Mouse (Mus musculus): ENCODE data around the gene Tns2. TPM values are rescaled to one million over a fixed set of nuclear protein-coding genes. Genes with fewer than 3 reads are reported as not detected.

Tns2 gene
- polyA plus RNA-seq (2015; fragmentation: Nextera tagmentation; extraction: Ambion mirVana) = 26.3 and 32.5 TPM in 2 replicates

DNA sequence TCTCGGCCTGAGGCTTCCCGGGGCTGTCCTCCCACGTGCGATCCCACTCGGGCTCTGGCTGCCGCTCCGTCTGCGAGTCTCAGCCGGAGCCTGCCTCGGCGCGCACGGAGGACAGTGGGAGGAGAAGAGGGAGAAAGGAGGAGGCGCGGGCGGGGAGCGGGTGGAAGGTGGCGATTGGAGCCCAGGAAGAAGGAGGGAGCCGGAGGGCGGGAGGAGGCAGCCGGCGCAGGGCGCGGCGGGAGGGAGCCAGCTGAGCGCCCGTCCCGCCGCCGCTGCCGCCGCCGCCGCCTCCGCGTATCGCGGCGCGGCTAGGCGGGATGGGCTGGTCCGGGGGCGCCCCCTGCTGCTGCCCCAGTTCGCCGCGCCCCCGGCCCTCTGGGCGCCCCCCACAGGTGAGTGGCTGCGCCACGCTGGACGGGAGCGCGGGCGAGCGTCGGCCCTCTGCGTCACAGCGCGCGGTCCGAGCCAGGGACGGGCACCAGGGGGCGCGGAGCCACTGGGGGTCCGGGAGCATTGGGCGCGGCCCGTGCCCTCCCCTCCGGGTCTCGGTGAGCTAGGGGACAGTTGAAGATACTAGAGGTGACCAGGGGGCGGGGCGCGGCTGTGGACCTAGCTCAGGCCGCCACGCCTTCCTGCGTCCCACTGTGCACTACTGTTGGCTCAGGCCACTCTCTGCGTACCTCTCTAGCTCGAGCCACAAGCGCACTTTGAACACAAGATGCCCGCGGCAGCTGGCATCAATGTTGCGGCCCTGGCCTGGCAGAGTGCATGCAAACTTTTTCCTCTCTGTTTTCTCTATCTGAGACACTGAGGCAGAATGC, at the start of gene Tns2:
TSS of gene Tns2 (plus strand) at position 253 of the 821 bp plus-strand sequence.
- Histone ChIP-seq H3K4me2 (peak within 1 kb of the TSS; percentile 89), H3K9ac (peak within 1 kb of the TSS; percentile 87), H3K4me1 (peaks cover 79% of the 10 kb centered on the region), H3K4me3 (peak within 1 kb of the TSS; percentile 64), H3K36me3 (peaks cover 37% of the 10 kb centered on the region), H3K9me3 (no peaks in the 10 kb centered on the region), H3K27ac (replicated peaks) (peak within 1 kb of the TSS; percentile 98), H3K27me3 (replicated peaks) (0 out of 2 replicates have a peak, but pooled peaks cover 1% of the 10 kb centered on the region)
- peak; percentile 74 for ATAC-seq (ENCODE audit: extremely low read depth, insufficient number of reproducible peaks, low FRiP score, low TSS enrichment)
- WGBS = under 1% methylated on average over 56 of the region's 82 CpGs

DNA sequence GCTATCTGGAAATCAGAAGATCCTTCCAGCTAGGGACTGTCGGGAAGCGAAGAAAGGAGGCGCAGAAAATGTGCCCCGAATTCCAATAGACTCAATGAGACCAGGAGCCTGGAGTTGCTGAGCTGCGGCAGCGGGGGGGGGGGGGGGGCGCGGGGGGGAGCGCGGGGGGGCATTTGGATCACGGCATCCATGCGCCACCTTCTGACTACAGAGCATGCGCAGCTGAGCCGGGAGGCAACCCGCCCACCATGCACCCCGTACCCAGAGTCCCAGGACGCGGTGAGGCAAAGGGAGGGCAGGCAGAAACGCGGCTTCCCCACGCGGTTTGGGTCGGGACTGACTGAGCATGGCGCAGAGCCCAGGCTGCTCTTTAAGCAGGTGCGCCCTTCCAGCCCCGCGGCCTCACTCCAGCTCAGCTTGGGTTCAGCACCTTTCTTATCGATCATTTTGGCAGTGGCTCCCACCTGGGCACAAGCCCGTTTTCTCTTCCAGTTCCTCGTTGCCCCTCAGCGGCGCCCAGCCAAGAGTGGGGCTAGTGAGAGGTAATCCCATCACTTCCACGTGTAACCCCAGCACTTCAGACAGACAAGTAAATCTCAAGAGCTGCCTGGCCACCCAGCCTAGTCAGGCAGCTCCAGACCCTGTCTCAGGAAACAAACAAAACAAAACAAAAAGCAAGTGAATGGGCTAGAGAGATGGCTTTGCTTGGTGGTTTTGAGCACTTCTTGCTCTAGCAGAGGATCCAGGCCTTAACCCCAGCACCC, 48.1 kb upstream of the Tns2 start:
- peak overlapping the region; percentile 59 for H3K4me3 ChIP-seq
- peaks cover 7% of the 10 kb centered on the region; the same call in 1 of the 2 replicates for H3K4me1 ChIP-seq
- no peaks in the 10 kb centered on the region for H3K9me3 ChIP-seq
- H3K27me3 ChIP-seq (replicated peaks) = no peaks in the 10 kb centered on the region
- no peaks in the 10 kb centered on the region for H3K36me3 ChIP-seq
- ATAC-seq (ENCODE audit: extremely low read depth, insufficient number of reproducible peaks, low FRiP score, low TSS enrichment) = no peak
- peak overlapping the region; percentile 87 for H3K4me2 ChIP-seq
- WGBS = 2% methylated on average over 28 of the region's 33 CpGs
- H3K27ac ChIP-seq (replicated peaks) = peak overlapping the region; percentile 55
- peak overlapping the region; percentile 81 for H3K9ac ChIP-seq

DNA sequence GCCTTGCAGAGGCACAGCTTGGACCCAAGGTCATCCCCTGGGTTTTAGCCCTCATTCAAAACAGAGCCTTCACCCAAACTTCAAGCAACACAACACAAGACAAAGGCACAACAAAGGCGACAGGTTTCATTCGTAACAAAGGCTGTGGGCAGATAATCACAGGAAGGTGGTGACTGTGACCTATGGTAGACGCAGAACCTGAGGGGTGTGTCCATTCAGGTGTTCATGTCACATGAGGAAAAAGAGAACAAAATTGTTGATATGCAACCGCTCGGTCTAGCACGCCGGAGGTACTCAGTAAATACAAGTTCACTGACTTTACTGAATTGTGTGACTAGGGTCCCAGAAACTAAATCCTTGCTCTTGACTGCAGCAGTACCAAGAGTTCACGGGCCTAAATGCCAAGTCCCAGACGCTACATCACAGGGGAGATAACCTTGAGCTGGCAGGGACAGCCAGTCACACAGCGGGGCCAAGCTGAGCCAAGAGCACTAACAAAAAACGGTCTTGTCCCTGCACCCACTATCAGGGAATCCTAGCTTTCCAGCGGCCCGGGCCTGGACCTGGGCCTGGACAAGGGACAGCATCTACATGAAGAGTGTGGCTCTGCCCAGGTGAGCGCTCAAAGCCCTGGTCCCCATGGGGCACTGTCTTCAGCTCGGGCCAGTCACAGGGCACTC, 43.6 kb upstream of the Tns2 start:
- peaks cover 7% of the 10 kb centered on the region; the same call in 1 of the 2 replicates for H3K4me1 ChIP-seq
- H3K4me2 ChIP-seq = no peak overlapping the region
- no peak overlapping the region for H3K4me3 ChIP-seq
- H3K36me3 ChIP-seq = no peaks in the 10 kb centered on the region
- H3K9ac ChIP-seq = no peak overlapping the region
- no peak overlapping the region for H3K27ac ChIP-seq (replicated peaks)
- no peaks in the 10 kb centered on the region for H3K9me3 ChIP-seq
- no peaks in the 10 kb centered on the region for H3K27me3 ChIP-seq (replicated peaks)
- ATAC-seq (ENCODE audit: extremely low read depth, insufficient number of reproducible peaks, low FRiP score, low TSS enrichment) = no peak
- 72% methylated on average over 15 of the region's 15 CpGs for WGBS

DNA sequence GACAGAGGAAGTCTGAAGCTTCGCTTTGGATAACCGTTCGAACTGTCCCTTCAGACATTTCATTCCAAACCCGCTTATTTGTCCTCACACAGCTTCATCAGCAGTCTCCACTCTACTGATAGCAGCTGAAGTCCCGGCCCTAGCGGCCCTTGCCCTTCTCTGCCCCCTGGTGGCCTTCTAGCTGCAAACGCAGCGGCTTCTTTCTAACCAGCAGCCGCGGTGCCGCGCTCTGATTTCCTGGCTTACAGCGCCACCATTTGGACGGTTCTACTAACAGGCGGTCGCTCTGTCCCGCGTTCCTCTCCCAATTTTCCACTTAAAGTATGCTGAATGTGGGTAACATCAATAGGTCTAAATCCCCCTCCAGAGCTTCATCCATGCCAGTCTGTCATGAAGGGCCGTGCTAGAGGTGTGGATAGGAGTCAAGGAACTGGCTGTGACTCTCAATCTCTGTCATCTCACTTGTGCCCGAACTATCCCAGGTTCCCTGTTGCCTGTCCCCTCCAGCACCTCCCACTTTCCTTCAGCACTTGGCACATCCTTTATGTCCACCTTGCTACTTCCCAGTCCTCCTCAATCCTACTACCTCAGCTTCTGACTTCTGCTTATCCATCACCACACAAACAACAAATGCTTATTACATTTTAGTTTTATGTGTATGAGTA, 34.4 kb upstream of the Tns2 start:
- WGBS = 4% methylated on average over 20 of the region's 20 CpGs

DNA sequence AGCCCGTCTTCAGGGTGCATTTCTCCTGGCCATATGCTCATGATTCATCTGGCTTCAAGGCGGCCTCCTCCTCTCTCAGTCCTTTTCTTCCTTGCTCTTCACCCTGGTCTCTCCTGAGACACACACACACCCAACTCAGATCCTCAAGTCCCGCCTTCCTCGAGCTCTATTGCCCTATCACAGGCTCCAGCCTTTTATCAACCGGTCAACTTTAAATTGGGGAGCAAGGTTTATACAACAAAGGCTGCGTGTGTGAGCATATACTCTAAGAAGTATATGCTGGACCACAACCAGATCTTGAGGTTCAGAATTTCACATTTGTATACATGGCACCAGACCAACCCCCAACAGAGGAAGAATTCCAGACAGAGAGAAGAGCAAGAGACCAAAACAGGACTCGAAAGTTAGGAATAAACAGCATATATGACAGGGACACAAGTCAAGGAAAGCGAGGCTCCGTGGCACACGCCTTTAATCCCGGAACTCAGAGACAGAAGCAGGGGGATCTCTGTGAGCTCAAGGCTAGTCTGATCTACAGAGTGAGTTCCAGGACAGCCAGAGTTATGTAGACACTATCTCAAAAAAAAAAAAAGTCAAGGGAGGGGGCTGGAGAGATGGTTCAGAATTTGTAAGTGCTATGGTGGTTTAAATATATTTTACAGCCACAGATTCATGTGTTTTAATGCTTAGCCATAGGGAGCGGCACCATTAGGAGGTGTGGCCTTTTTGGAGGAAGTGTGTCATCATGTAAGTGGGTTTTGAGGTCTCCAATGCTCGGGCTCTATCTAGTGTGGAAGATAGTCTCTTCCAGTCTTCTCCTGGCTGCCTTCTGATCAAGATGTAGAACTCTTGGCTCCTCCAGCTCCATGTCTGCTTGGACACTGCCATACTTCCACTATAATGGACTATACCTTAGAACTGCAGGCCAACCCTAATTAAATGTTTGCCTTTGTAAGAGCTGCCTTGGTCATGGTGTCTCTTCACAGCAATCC, 29.4 kb upstream of the Tns2 start:
- H3K4me2 ChIP-seq = no peak overlapping the region
- H3K4me1 ChIP-seq = peaks cover 17% of the 10 kb centered on the region
- ATAC-seq (ENCODE audit: extremely low read depth, insufficient number of reproducible peaks, low FRiP score, low TSS enrichment) = no peak
- H3K27ac ChIP-seq (replicated peaks) = no peak overlapping the region
- no peak overlapping the region for H3K9ac ChIP-seq
- no peaks in the 10 kb centered on the region for H3K36me3 ChIP-seq
- 66% methylated on average over 13 of the region's 13 CpGs for WGBS
- H3K4me3 ChIP-seq = no peak overlapping the region
- no peaks in the 10 kb centered on the region for H3K9me3 ChIP-seq
- H3K27me3 ChIP-seq (replicated peaks) = peaks cover 25% of the 10 kb centered on the region

More for the DNA sequence above, 34.4 kb upstream of the Tns2 start:
- Histone ChIP-seq H3K4me3 (no peak overlapping the region), H3K4me2 (no peak overlapping the region), H3K27me3 (replicated peaks) (peaks cover 25% of the 10 kb centered on the region), H3K36me3 (no peaks in the 10 kb centered on the region), H3K9me3 (no peaks in the 10 kb centered on the region), H3K9ac (peak overlapping the region; percentile 28; the same call in 1 of the 2 replicates), H3K4me1 (peaks cover 28% of the 10 kb centered on the region), H3K27ac (replicated peaks) (no peak overlapping the region)
- ATAC-seq (ENCODE audit: extremely low read depth, insufficient number of reproducible peaks, low FRiP score, low TSS enrichment) = peak; percentile 56

DNA sequence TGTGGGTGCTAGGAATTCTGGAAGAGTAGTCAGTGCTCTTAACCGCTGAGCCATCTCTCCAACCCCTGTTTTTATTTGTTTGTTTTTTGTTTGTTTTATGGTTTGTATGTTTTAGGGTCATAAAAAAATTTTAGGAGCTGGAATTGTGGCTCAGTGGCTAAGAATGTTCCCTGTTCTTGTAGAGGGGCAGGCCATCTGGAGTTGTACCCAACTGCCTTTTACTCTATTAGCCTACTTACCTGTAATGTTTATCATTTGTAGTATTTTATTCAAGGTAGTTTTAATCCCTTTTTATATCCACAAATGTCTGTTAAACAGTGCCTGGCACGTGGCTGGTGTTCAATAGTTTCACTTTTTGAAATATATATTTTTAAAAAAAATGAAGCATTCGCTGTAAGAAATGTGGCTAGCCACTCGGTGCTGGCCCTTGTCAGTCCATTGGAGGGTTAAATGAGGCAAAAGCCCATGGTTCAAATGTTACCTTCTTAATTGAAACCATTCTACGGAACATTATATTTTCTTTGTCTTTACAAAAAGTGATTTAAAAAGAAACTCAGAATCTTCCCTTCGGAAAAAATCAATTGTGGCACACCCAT, 27.2 kb upstream of the Tns2 start:
- no peak for ATAC-seq (ENCODE audit: extremely low read depth, insufficient number of reproducible peaks, low FRiP score, low TSS enrichment)
- Histone ChIP-seq H3K4me3 (peak overlapping the region; percentile 87), H3K4me2 (peak overlapping the region; percentile 93), H3K27ac (replicated peaks) (0 out of 2 replicates have a peak overlapping the region, but pooled peaks have one; percentile 10), H3K9me3 (no peaks in the 10 kb centered on the region), H3K9ac (peak overlapping the region; percentile 98), H3K36me3 (0 out of 2 replicates have a peak, but pooled peaks cover 3% of the 10 kb centered on the region), H3K4me1 (peaks cover 26% of the 10 kb centered on the region), H3K27me3 (replicated peaks) (peaks cover 7% of the 10 kb centered on the region)
- WGBS = 17% methylated on average over 6 of the region's 6 CpGs

DNA sequence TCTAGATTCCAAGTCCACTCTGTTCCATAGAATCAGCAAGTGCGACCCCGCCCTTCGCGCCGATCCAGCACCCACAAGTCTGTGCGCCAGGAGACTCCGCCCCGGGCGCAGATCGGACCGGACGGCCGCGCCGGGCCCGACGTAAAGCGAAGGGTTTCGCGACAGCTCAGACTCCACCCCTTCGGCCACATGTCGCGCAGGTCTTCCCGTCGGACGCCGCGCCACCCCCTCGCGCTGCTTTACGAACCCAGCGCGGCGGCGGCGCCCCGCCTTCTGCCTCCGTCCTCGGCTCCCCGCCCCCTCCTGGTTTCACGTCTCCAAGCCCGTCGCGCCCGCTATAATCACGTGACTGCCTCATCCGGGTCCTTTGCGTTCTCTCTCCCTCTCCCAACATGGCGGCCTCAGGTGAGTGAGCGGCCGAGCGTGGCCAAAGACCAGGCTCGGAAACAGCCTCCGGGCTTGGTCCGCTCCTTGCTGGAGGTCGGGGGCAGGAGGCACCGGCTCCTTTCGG, 26.6 kb upstream of the Tns2 start, which contains the start of gene Eif4b:
TSS of gene Eif4b (plus strand) at position 215 of the 511 bp plus-strand sequence.
- H3K4me3 ChIP-seq = peak within 1 kb of the TSS; percentile 87
- H3K9ac ChIP-seq = peak within 1 kb of the TSS; percentile 98
- H3K27me3 ChIP-seq (replicated peaks) = peaks cover 3% of the 10 kb centered on the region
- WGBS = under 1% methylated on average over 58 of the region's 58 CpGs
- ATAC-seq (ENCODE audit: extremely low read depth, insufficient number of reproducible peaks, low FRiP score, low TSS enrichment) = peak; percentile 93
- no peaks in the 10 kb centered on the region for H3K9me3 ChIP-seq
- 0 out of 2 replicates have a peak, but pooled peaks cover 3% of the 10 kb centered on the region for H3K36me3 ChIP-seq
- H3K27ac ChIP-seq (replicated peaks) = peak within 1 kb of the TSS; percentile 93
- peaks cover 26% of the 10 kb centered on the region for H3K4me1 ChIP-seq
- H3K4me2 ChIP-seq = peak within 1 kb of the TSS; percentile 93

DNA sequence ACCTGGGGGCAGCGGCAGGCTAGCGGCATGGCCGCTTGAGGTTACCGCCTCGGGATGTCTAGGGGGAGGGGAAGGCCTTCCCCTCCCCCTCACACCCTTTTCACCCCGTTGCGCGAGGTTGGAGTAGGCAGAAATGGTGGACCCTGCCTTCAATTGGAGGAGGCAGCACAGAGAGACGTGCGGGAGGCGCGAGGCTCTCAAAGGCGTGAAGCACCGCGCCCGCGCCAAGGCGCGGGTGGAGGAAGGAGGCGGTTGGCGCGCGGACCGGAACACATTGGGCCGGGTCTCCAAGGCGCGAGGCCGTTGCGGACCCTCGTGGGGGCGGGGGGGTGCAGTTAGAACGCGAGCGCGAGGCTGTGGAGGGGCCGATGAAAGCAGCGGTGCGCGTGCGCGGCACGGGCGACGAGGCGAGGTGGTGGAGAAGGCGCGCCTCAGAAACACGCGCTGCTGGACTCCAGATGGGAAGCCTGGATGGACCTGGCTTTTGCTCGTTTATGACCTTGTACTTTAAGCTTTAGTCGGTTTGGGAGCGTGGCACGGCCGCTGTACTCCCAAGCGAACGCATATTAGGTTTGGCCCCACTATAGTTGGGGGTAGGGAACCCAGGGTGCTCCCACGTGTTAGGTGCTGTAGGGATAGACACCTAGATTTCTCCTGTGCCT, 26.0 kb upstream of the Tns2 start:
- Histone ChIP-seq H3K27me3 (replicated peaks) (no peaks in the 10 kb centered on the region; the same call in none of the 2 replicates), H3K4me1 (peaks cover 29% of the 10 kb centered on the region), H3K9me3 (no peaks in the 10 kb centered on the region), H3K4me2 (peak overlapping the region; percentile 93), H3K27ac (replicated peaks) (peak overlapping the region; percentile 93), H3K36me3 (0 out of 2 replicates have a peak, but pooled peaks cover 5% of the 10 kb centered on the region), H3K9ac (peak overlapping the region; percentile 98), H3K4me3 (peak overlapping the region; percentile 87)
- WGBS = under 1% methylated on average over 57 of the region's 57 CpGs
- ATAC-seq (ENCODE audit: extremely low read depth, insufficient number of reproducible peaks, low FRiP score, low TSS enrichment) = peak; percentile 51

All from heart, embryonic 13.5 days (tissue).